Mouse (Mus musculus) lung, postnatal 0 days (tissue): Measurements from ENCODE around the gene Myrip. TPM values are rescaled to one million over a fixed set of nuclear protein-coding genes. Genes with fewer than 3 reads are reported as not detected.
"Not testable (repeated sequence)": the region's sequence is repeated elsewhere in the genome, so short reads cannot be mapped to it uniquely, and the experiment has no call there.

ENCODE experiments used
- ATAC-seq: fragments of 200-750 bp; cut with Nextera tagmentation; 2 replicates; pipeline ENCODE4 v1.8.0; 2017; ENCODE audit warnings: moderate library complexity
- DNase-seq: peaks from one replicate; pipeline ENCODE4 v3.0.0-alpha.2; 2016; ENCODE audit warnings: low spot score
- H3K27ac ChIP-seq: fragments of 300-500 bp; sonication (generic); 2 replicates; pipeline ENCODE4 v1.5.1; 2014; ENCODE audit warnings: antibody characterized with exemption, mild to moderate bottlenecking, low read length, mixed read lengths
- H3K27me3 ChIP-seq: fragments of 300-500 bp; sonication (generic); replicated peaks from 2 replicates; pipeline ENCODE4 v1.6.1; 2014; ENCODE audit warnings: low read length, mixed read lengths; ENCODE audit not compliant: insufficient read depth
- H3K36me3 ChIP-seq: fragments of 300-500 bp; sonication (generic); 2 replicates; pipeline ENCODE4 v1.6.1; 2014; ENCODE audit warnings: low read length, mixed read lengths; ENCODE audit not compliant: insufficient read depth
- H3K4me1 ChIP-seq: fragments of 300-500 bp; sonication (generic); 2 replicates; pipeline ENCODE4 v1.6.1; 2014; ENCODE audit warnings: antibody characterized with exemption, low read depth, low read length, mixed read lengths; ENCODE audit not compliant: insufficient read depth
- H3K4me2 ChIP-seq: fragments of 300-500 bp; sonication (generic); replicated peaks from 2 replicates; pipeline ENCODE4 v1.6.1; 2014; ENCODE audit warnings: low read depth, mild to moderate bottlenecking, low read length, moderate library complexity, mixed read lengths
- H3K4me3 ChIP-seq: fragments of 300-500 bp; sonication (generic); 2 replicates; pipeline ENCODE4 v1.5.1; 2014; ENCODE audit warnings: low read depth, low read length
- H3K9ac ChIP-seq: fragments of 300-500 bp; sonication (generic); replicated peaks from 2 replicates; pipeline ENCODE4 v1.6.1; 2014; ENCODE audit warnings: low read depth, mild to moderate bottlenecking
- H3K9me3 ChIP-seq: fragments of 300-500 bp; sonication (generic); 2 replicates; pipeline ENCODE4 v1.6.1; 2016; ENCODE audit warnings: low read length, mixed read lengths
- CTCF ChIP-seq: IDR thresholded peaks from 2 replicates; pipeline ENCODE4 v1.5.1; 2016; ENCODE audit warnings: antibody characterized with exemption, mild to moderate bottlenecking
- EP300 ChIP-seq: IDR thresholded peaks from 2 replicates; pipeline ENCODE4 v1.6.1; 2016; ENCODE audit warnings: antibody characterized with exemption, mild to moderate bottlenecking, control low read depth
- WGBS: fragments of 180-500 bp; shearing (Covaris S2); extraction: QIAGEN DNeasy Blood & Tissue Kit; methylation state at CpG from one replicate; pipeline ENCODE4 v1.1.7; 2014; 5-methylcytosine and 5-hydroxymethylcytosine counted together
- polyA plus RNA-seq: library from polyadenylated mRNA; unstranded; fragments of >200 nt; fragmentation: Nextera tagmentation; extraction: Ambion mirVana; gene quantifications from 2 replicates; pipeline ENCODE4 v1.2.1, GENCODE M21; 2015

Gene Myrip
- 0.58 and 0.65 TPM in 2 replicates for polyA plus RNA-seq

GRCm38 (mm10) chr9:120301213-120301612 is at the start of gene Myrip:
TSS of gene Myrip (plus strand) at chr9:120301513.
- not testable (repeated sequence) for H3K4me3 ChIP-seq, H3K9me3 ChIP-seq, H3K27ac ChIP-seq, H3K4me1 ChIP-seq, DNase-seq, H3K4me2 ChIP-seq, ATAC-seq, H3K36me3 ChIP-seq, H3K9ac ChIP-seq
- peaks cover 36% of the 10 kb centered on the region for H3K27me3 ChIP-seq
- 71% methylated on average over 1 of the region's 1 CpGs for WGBS

GRCm38 (mm10) chr9:120259805-120260204 is 41.5 kb upstream of the Myrip start:
- WGBS = 46% methylated on average over 8 of the region's 8 CpGs
- no peak for TF ChIP-seq EP300
- TF ChIP-seq CTCF = no peak
- ATAC-seq (no peak), DNase-seq (peak; percentile 6)
- Histone ChIP-seq H3K4me1 (no peaks in the 10 kb centered on the region), H3K27me3 (no peaks in the 10 kb centered on the region), H3K27ac (no peak overlapping the region), H3K9me3 (no peaks in the 10 kb centered on the region), H3K9ac (no peak overlapping the region), H3K4me2 (no peak overlapping the region), H3K4me3 (no peak overlapping the region), H3K36me3 (no peaks in the 10 kb centered on the region)

GRCm38 (mm10) chr9:120263994-120264393 is 37.3 kb upstream of the Myrip start:
- TF ChIP-seq CTCF = no peak
- no peak for TF ChIP-seq EP300
- DNase-seq = no peak
- no peak overlapping the region for H3K4me3 ChIP-seq

GRCm38 (mm10) chr9:120273083-120273482 is 28.2 kb upstream of the Myrip start:
- no peak for ATAC-seq
- Histone ChIP-seq H3K27ac (no peak overlapping the region), H3K4me1 (no peaks in the 10 kb centered on the region), H3K4me2 (no peak overlapping the region), H3K4me3 (no peak overlapping the region), H3K9ac (no peak overlapping the region), H3K27me3 (no peaks in the 10 kb centered on the region), H3K9me3 (no peaks in the 10 kb centered on the region), H3K36me3 (no peaks in the 10 kb centered on the region)
- TF ChIP-seq CTCF (no peak), EP300 (no peak)
- no peak for DNase-seq
- WGBS = 53% methylated on average over 8 of the region's 8 CpGs

More at GRCm38 (mm10) chr9:120263994-120264393, 37.3 kb upstream of the Myrip start:
- Histone ChIP-seq H3K9ac (no peak overlapping the region), H3K36me3 (no peaks in the 10 kb centered on the region), H3K9me3 (no peaks in the 10 kb centered on the region), H3K27me3 (no peaks in the 10 kb centered on the region), H3K27ac (no peak overlapping the region), H3K4me2 (no peak overlapping the region), H3K4me1 (no peaks in the 10 kb centered on the region)
- 62% methylated on average over 5 of the region's 5 CpGs for WGBS
- ATAC-seq = no peak

GRCm38 (mm10) chr9:120275226-120275625 is 26.1 kb upstream of the Myrip start:
- Histone ChIP-seq H3K27ac (no peak overlapping the region), H3K9ac (no peak overlapping the region), H3K4me3 (no peak overlapping the region), H3K36me3 (no peaks in the 10 kb centered on the region), H3K4me1 (no peaks in the 10 kb centered on the region), H3K27me3 (no peaks in the 10 kb centered on the region), H3K4me2 (no peak overlapping the region), H3K9me3 (no peaks in the 10 kb centered on the region)
- TF ChIP-seq EP300 (no peak), CTCF (no peak)
- 68% methylated on average over 7 of the region's 7 CpGs for WGBS
- ATAC-seq (no peak), DNase-seq (no peak)

DNA sequence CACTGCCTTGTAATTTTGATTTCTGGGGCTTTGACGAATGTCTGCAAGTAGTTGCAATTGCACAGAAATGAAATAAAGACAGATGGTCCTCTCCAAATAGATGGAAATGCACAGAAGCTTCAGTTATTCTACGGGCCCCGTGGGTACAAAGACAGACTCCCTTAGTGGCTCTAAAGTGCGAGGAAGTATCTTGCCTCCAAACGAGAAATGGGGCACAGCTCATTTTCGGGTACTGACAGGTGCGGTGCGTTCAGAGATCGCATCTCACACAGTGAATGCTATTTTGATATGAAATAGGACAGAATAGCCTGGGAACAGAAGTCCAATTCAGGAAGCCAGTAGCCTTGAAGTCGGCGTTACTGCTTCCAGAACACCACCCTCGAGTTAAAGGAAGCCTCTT is 20.2 kb upstream of the Myrip start:
- H3K4me2 ChIP-seq = no peak overlapping the region
- H3K9me3 ChIP-seq = no peaks in the 10 kb centered on the region
- no peak overlapping the region for H3K4me3 ChIP-seq
- no peaks in the 10 kb centered on the region for H3K36me3 ChIP-seq
- no peaks in the 10 kb centered on the region for H3K4me1 ChIP-seq
- DNase-seq = no peak
- no peak for ATAC-seq
- H3K27ac ChIP-seq = no peak overlapping the region
- WGBS = 87% methylated on average over 12 of the region's 12 CpGs
- H3K27me3 ChIP-seq = no peaks in the 10 kb centered on the region
- TF ChIP-seq EP300 (no peak), CTCF (no peak)
- no peak overlapping the region for H3K9ac ChIP-seq

DNA sequence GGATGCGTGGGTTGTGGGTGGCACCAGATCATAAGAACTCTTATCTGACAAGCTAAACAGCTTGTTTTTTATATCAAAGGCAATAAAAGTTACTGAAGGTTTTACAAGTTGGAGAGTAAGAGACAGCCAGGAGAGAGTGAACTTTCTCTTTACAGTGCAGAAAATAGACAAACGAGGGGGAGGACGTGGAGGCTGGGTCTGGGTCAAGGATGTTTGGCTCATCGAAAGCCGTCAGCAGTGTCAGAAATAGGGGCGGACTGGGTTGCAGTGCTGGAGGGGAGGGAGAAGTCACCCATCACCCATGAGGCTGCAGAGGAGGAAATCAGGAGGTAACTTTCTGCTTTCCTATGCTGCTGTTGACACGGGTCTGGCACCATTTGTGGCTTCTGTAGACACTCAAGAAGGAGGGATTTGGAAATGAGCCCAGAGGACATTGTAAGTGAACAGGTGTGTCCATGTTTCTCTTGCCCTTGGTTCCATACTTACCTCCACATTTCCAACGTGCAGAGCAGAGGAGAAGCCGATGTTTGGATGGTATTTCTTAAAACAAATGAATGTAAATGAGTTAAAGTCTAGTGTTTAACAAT is 18.8 kb upstream of the Myrip start:
- DNase-seq = no peak

More for the DNA sequence above, 18.8 kb upstream of the Myrip start:
- H3K4me2 ChIP-seq = no peak overlapping the region
- ATAC-seq = no peak
- WGBS = 49% methylated on average over 9 of the region's 9 CpGs
- no peak for TF ChIP-seq EP300
- TF ChIP-seq CTCF = no peak
- H3K4me3 ChIP-seq = no peak overlapping the region
- no peaks in the 10 kb centered on the region for H3K27me3 ChIP-seq
- H3K36me3 ChIP-seq = no peaks in the 10 kb centered on the region
- no peak overlapping the region for H3K27ac ChIP-seq
- no peaks in the 10 kb centered on the region for H3K4me1 ChIP-seq
- no peak overlapping the region for H3K9ac ChIP-seq
- H3K9me3 ChIP-seq = no peaks in the 10 kb centered on the region
